Mouse (Mus musculus) embryonic facial prominence, embryonic 12.5 days (tissue): ENCODE measurements around the gene Cacna2d1. TPM values are rescaled to one million over a fixed set of nuclear protein-coding genes. Genes with fewer than 3 reads are reported as not detected.

ENCODE experiments used
- ATAC-seq: fragments of 200-750 bp; cut with Nextera tagmentation; 2 replicates; pipeline ENCODE4 v1.8.0; 2017; ENCODE audit not compliant: insufficient number of reproducible peaks, insufficient read depth, low FRiP score, low TSS enrichment
- H3K27ac ChIP-seq: fragments of 300-500 bp; sonication (generic); 2 replicates; pipeline ENCODE4 v1.5.1; 2016; ENCODE audit warnings: mild to moderate bottlenecking
- H3K27me3 ChIP-seq: fragments of 300-500 bp; sonication (generic); 2 replicates; pipeline ENCODE4 v1.6.1; 2016; ENCODE audit warnings: mild to moderate bottlenecking, moderate library complexity
- H3K36me3 ChIP-seq: fragments of 300-500 bp; sonication (generic); 2 replicates; pipeline ENCODE4 v1.6.1; 2016; ENCODE audit warnings: mild to moderate bottlenecking
- H3K4me1 ChIP-seq: fragments of 300-500 bp; sonication (generic); 2 replicates; pipeline ENCODE4 v1.6.1; 2016
- H3K4me2 ChIP-seq: fragments of 300-500 bp; sonication (generic); replicated peaks from 2 replicates; pipeline ENCODE4 v1.6.1; 2016; ENCODE audit warnings: mild to moderate bottlenecking, moderate library complexity
- H3K4me3 ChIP-seq: fragments of 300-500 bp; sonication (generic); 2 replicates; pipeline ENCODE4 v1.5.1; 2016; ENCODE audit warnings: mild to moderate bottlenecking
- H3K9ac ChIP-seq: fragments of 300-500 bp; sonication (generic); 2 replicates; pipeline ENCODE4 v1.6.1; 2016; ENCODE audit warnings: mild to moderate bottlenecking, moderate library complexity
- H3K9me3 ChIP-seq: fragments of 300-500 bp; sonication (generic); 2 replicates; pipeline ENCODE4 v1.6.1; 2016; ENCODE audit warnings: mild to moderate bottlenecking, moderate library complexity
- WGBS: fragments of 180-500 bp; shearing (Covaris S2); methylation state at CpG from one replicate; pipeline ENCODE4 v1.1.7; 2016; 5-methylcytosine and 5-hydroxymethylcytosine counted together
- polyA plus RNA-seq: library from polyadenylated mRNA; unstranded; fragments of >200 nt; fragmentation: Nextera tagmentation; extraction: Ambion mirVana; gene quantifications from 2 replicates; pipeline ENCODE4 v1.2.1, GENCODE M21; 2016

Cacna2d1 gene
- polyA plus RNA-seq, 1 experiment from 2014 or later: 21.8 TPM

- Histone ChIP-seq H3K4me2 (no peak overlapping the region), H3K27ac (no peak overlapping the region), H3K36me3 (no peaks in the 10 kb centered on the region), H3K9ac (no peak overlapping the region), H3K27me3 (no peaks in the 10 kb centered on the region), H3K4me3 (no peak overlapping the region), H3K4me1 (peaks cover 11% of the 10 kb centered on the region; the same call in 1 of the 2 replicates), H3K9me3 (no peaks in the 10 kb centered on the region)
- ATAC-seq: no peak
- 77% methylated on average over 7 of the region's 7 CpGs for WGBS
These were observed 50.9 kb downstream of the Cacna2d1 start for GRCm38 (mm10) chr5:15985228-15985858.

- 21% methylated on average over 4 of the region's 4 CpGs for WGBS
- H3K27ac ChIP-seq: no peak overlapping the region
- no peak overlapping the region for H3K4me3 ChIP-seq
- H3K9ac ChIP-seq: no peak overlapping the region
- H3K27me3 ChIP-seq: no peaks in the 10 kb centered on the region
- no peaks in the 10 kb centered on the region for H3K9me3 ChIP-seq
- ATAC-seq: peak; percentile 56; the same call in 1 of the 2 replicates
- no peaks in the 10 kb centered on the region for H3K36me3 ChIP-seq
- H3K4me2 ChIP-seq: no peak overlapping the region
- H3K4me1 ChIP-seq: peaks cover 11% of the 10 kb centered on the region; the same call in 1 of the 2 replicates
These were observed 51.4 kb downstream of the Cacna2d1 start for GRCm38 (mm10) chr5:15985901-15986300.

- 67% methylated on average over 12 of the region's 12 CpGs for WGBS
- H3K27me3 ChIP-seq: no peaks in the 10 kb centered on the region
These were observed 57.1 kb downstream of the Cacna2d1 start for GRCm38 (mm10) chr5:15991428-15992139.

GRCm38 (mm10) chr5:15993252-15993944 lies 58.9 kb downstream of the Cacna2d1 start:
- ATAC-seq: peak; percentile 85; the same call in 1 of the 2 replicates
- 68% methylated on average over 4 of the region's 4 CpGs for WGBS
- H3K9ac ChIP-seq: no peak overlapping the region

More at GRCm38 (mm10) chr5:15991428-15992139, 57.1 kb downstream of the Cacna2d1 start:
- H3K9me3 ChIP-seq: no peaks in the 10 kb centered on the region
- no peak overlapping the region for H3K4me2 ChIP-seq
- H3K27ac ChIP-seq: no peak overlapping the region
- ATAC-seq: no peak
- H3K4me3 ChIP-seq: no peak overlapping the region
- H3K36me3 ChIP-seq: no peaks in the 10 kb centered on the region
- H3K9ac ChIP-seq: no peak overlapping the region
- H3K4me1 ChIP-seq: no peaks in the 10 kb centered on the region

GRCm38 (mm10) chr5:15997190-15997589 lies 62.7 kb downstream of the Cacna2d1 start:
- no peak overlapping the region for H3K27ac ChIP-seq
- 72% methylated on average over 3 of the region's 3 CpGs for WGBS
- no peaks in the 10 kb centered on the region for H3K27me3 ChIP-seq

More at GRCm38 (mm10) chr5:15993252-15993944, 58.9 kb downstream of the Cacna2d1 start:
- no peak overlapping the region for H3K4me3 ChIP-seq
- no peaks in the 10 kb centered on the region for H3K4me1 ChIP-seq
- H3K27ac ChIP-seq: no peak overlapping the region
- no peak overlapping the region for H3K4me2 ChIP-seq
- no peaks in the 10 kb centered on the region for H3K27me3 ChIP-seq
- H3K36me3 ChIP-seq: no peaks in the 10 kb centered on the region
- H3K9me3 ChIP-seq: no peaks in the 10 kb centered on the region

GRCm38 (mm10) chr5:15997769-15998168 lies 63.3 kb downstream of the Cacna2d1 start:
- Histone ChIP-seq H3K27me3 (no peaks in the 10 kb centered on the region), H3K9me3 (no peaks in the 10 kb centered on the region), H3K27ac (no peak overlapping the region), H3K4me2 (no peak overlapping the region), H3K9ac (no peak overlapping the region), H3K4me1 (peaks cover 6% of the 10 kb centered on the region), H3K4me3 (no peak overlapping the region), H3K36me3 (no peaks in the 10 kb centered on the region)
- ATAC-seq: no peak
- WGBS: 95% methylated on average over 1 of the region's 1 CpGs

More at GRCm38 (mm10) chr5:15997190-15997589, 62.7 kb downstream of the Cacna2d1 start:
- no peaks in the 10 kb centered on the region for H3K4me1 ChIP-seq
- H3K9ac ChIP-seq: no peak overlapping the region
- no peak for ATAC-seq
- no peaks in the 10 kb centered on the region for H3K9me3 ChIP-seq
- H3K36me3 ChIP-seq: no peaks in the 10 kb centered on the region
- H3K4me3 ChIP-seq: no peak overlapping the region
- no peak overlapping the region for H3K4me2 ChIP-seq

GRCm38 (mm10) chr5:16000917-16001316 lies 66.4 kb downstream of the Cacna2d1 start:
- ATAC-seq: no peak
- Histone ChIP-seq H3K27ac (no peak overlapping the region), H3K9me3 (no peaks in the 10 kb centered on the region), H3K4me2 (no peak overlapping the region), H3K4me3 (no peak overlapping the region), H3K27me3 (no peaks in the 10 kb centered on the region), H3K36me3 (no peaks in the 10 kb centered on the region), H3K4me1 (peaks cover 13% of the 10 kb centered on the region), H3K9ac (no peak overlapping the region)
- 85% methylated on average over 2 of the region's 2 CpGs for WGBS

- Histone ChIP-seq H3K27ac (no peak overlapping the region), H3K4me2 (no peak overlapping the region), H3K9ac (no peak overlapping the region), H3K4me3 (no peak overlapping the region), H3K36me3 (no peaks in the 10 kb centered on the region), H3K9me3 (no peaks in the 10 kb centered on the region), H3K4me1 (peaks cover 13% of the 10 kb centered on the region), H3K27me3 (no peaks in the 10 kb centered on the region)
- 29% methylated on average over 9 of the region's 9 CpGs for WGBS
- no peak for ATAC-seq
These were observed 68.1 kb downstream of the Cacna2d1 start for GRCm38 (mm10) chr5:16002431-16003063.

- Histone ChIP-seq H3K27ac (no peak overlapping the region), H3K4me1 (peaks cover 13% of the 10 kb centered on the region), H3K27me3 (no peaks in the 10 kb centered on the region), H3K9ac (no peak overlapping the region), H3K4me3 (no peak overlapping the region), H3K36me3 (no peaks in the 10 kb centered on the region), H3K4me2 (no peak overlapping the region), H3K9me3 (no peaks in the 10 kb centered on the region)
- WGBS: 48% methylated on average over 6 of the region's 6 CpGs
- ATAC-seq: no peak
These were observed 69.8 kb downstream of the Cacna2d1 start for GRCm38 (mm10) chr5:16004305-16004704.

- Histone ChIP-seq H3K4me3 (no peak overlapping the region), H3K9me3 (no peaks in the 10 kb centered on the region), H3K9ac (no peak overlapping the region), H3K27ac (no peak overlapping the region), H3K27me3 (no peaks in the 10 kb centered on the region), H3K4me2 (no peak overlapping the region), H3K36me3 (no peaks in the 10 kb centered on the region), H3K4me1 (peaks cover 13% of the 10 kb centered on the region)
- ATAC-seq: no peak
- 88% methylated on average over 6 of the region's 6 CpGs for WGBS
These were observed 72.5 kb downstream of the Cacna2d1 start for GRCm38 (mm10) chr5:16006964-16007363.

- 21% methylated on average over 2 of the region's 2 CpGs for WGBS
- ATAC-seq: no peak
- Histone ChIP-seq H3K4me3 (no peak overlapping the region), H3K9me3 (no peaks in the 10 kb centered on the region), H3K4me1 (no peaks in the 10 kb centered on the region), H3K27ac (no peak overlapping the region), H3K4me2 (no peak overlapping the region), H3K9ac (no peak overlapping the region), H3K36me3 (no peaks in the 10 kb centered on the region), H3K27me3 (no peaks in the 10 kb centered on the region)
These were observed 79.2 kb downstream of the Cacna2d1 start for GRCm38 (mm10) chr5:16013649-16014048.
